Mouse (Mus musculus) gastrocnemius, adult 2 months (tissue): ENCODE results near the gene Tcp1. TPM values are rescaled to one million over a fixed set of nuclear protein-coding genes. Genes with fewer than 3 reads are reported as not detected.
A peak's percentile ranks its signal among the peaks of the same experiment; 100 is the strongest.

Experiments
- DNase-seq: peaks from one replicate; pipeline ENCODE4 v3.0.0; 2022
- H3K27ac ChIP-seq: fragments of 200-600 bp; 2 replicates; pipeline ENCODE4 v1.8.1; 2022; ENCODE audit warnings: mild to moderate bottlenecking
- H3K4me3 ChIP-seq: fragments of 200-600 bp; 2 replicates; pipeline ENCODE4 v1.8.1; 2022; ENCODE audit warnings: mild to moderate bottlenecking, moderate library complexity
- CTCF ChIP-seq: fragments of 200-600 bp; IDR thresholded peaks from 2 replicates; pipeline ENCODE4 v1.8.1; 2022; ENCODE audit warnings: antibody characterized with exemption, mild to moderate bottlenecking, moderate library complexity
- intact Hi-C: fragments of 180-260 bp; cut with DNase I; formaldehyde crosslinking; loops from one replicate; pipeline ENCODE4 v1.15.1; 2025
- long read RNA-seq, 2 experiments: library from polyadenylated mRNA; stranded (forward); transcript quantifications; one replicate each; pipeline ENCODE4 v2.0.0; 2021
- total RNA-seq, 2 experiments: library from RNA; stranded (reverse); gene quantifications; 2 replicates each; pipeline ENCODE4 v1.2.3; 2021

Gene Tcp1
- 100 to 1,000 TPM; 175 to 177 TPM for total RNA-seq
- long read RNA-seq, experiment 1, transcript Tcp1-209 (12 exons, 2,446 nt): major isoform, 168 of 204 reads
- long read RNA-seq, experiment 1, partial matches to known transcripts: 24 of 204 reads
- long read RNA-seq, experiment 1, other reads (novel, unspliced or antisense): 10 of 204 reads
- long read RNA-seq, experiment 2, transcript Tcp1-201 (11 exons, 1,902 nt): minor isoform, 5 of 189 reads
- long read RNA-seq, experiment 2, transcript Tcp1-209 (12 exons, 2,446 nt): major isoform, 149 of 189 reads
- long read RNA-seq, experiment 2, partial matches to known transcripts: 27 of 189 reads
- long read RNA-seq, experiment 2, other reads (novel, unspliced or antisense): 8 of 189 reads

- intact Hi-C loops: loop anchor here (5.0 kb wide), 1 partner anchor 77 kb away; the partner anchor contains the start of gene Wtap
- TF ChIP-seq CTCF: no peak
- no peak for DNase-seq
- H3K27ac ChIP-seq: peak within 1 kb of the TSS; percentile 94
- peak within 1 kb of the TSS; percentile 100 for H3K4me3 ChIP-seq
These were observed at the start of gene Tcp1 for GRCm38 (mm10) chr17:12915488-12915880. Tcp1 (plus strand) TSS chr17:12915701.

- Histone ChIP-seq H3K4me3 (peak overlapping the region; percentile 65), H3K27ac (peak overlapping the region; percentile 92)
- TF ChIP-seq CTCF: no peak
- DNase-seq: peak; percentile 73
- intact Hi-C loops: no loop called here
These were observed 48.6 kb upstream of the Tcp1 start for GRCm38 (mm10) chr17:12866853-12867252.

- H3K27ac ChIP-seq: peak within 1 kb of the TSS; percentile 92
- H3K4me3 ChIP-seq: peak within 1 kb of the TSS; percentile 65
- DNase-seq: no peak
- no peak for TF ChIP-seq CTCF
- intact Hi-C loops: no loop called here
These were observed 47.5 kb upstream of the Tcp1 start, which contains the start of gene Mas1 for GRCm38 (mm10) chr17:12868043-12868442. Mas1 (minus strand) TSS chr17:12868143.

- Histone ChIP-seq H3K4me3 (peak overlapping the region; percentile 24), H3K27ac (peak overlapping the region; percentile 31; the same call in 1 of the 2 replicates)
- intact Hi-C loops: no loop called here
- DNase-seq: no peak
- TF ChIP-seq CTCF: peak; percentile 1; the same call in 1 of the 2 replicates
These were observed 46.9 kb upstream of the Tcp1 start for GRCm38 (mm10) chr17:12868640-12869039.

GRCm38 (mm10) chr17:12872275-12873028 lies 43.0 kb upstream of the Tcp1 start:
- DNase-seq: no peak
- intact Hi-C loops: no loop called here
- no peak for TF ChIP-seq CTCF
- peak overlapping the region; percentile 20; the same call in 1 of the 2 replicates for H3K27ac ChIP-seq
- H3K4me3 ChIP-seq: peak overlapping the region; percentile 32; the same call in 1 of the 2 replicates

GRCm38 (mm10) chr17:12875734-12876133 lies 39.8 kb upstream of the Tcp1 start, which contains the start of gene Mrgprh:
Mrgprh (plus strand) TSS chr17:12876034.
- no peak for DNase-seq
- Histone ChIP-seq H3K27ac (no peak within 1 kb of the TSS), H3K4me3 (no peak within 1 kb of the TSS)
- intact Hi-C loops: no loop called here
- no peak for TF ChIP-seq CTCF

- peak; percentile 78 for DNase-seq
- intact Hi-C loops: loop anchor here (1.0 kb wide), 1 partner anchor 116 kb away; no protein-coding TSS in a partner anchor
- H3K4me3 ChIP-seq: peak overlapping the region; percentile 62
- peak; percentile 93 for TF ChIP-seq CTCF
- peak overlapping the region; percentile 63 for H3K27ac ChIP-seq
These were observed 35.3 kb upstream of the Tcp1 start for GRCm38 (mm10) chr17:12880178-12880577.

GRCm38 (mm10) chr17:12881216-12881615 lies 34.3 kb upstream of the Tcp1 start:
- DNase-seq: no peak
- no peak for TF ChIP-seq CTCF
- no peak overlapping the region for H3K27ac ChIP-seq
- intact Hi-C loops: no loop called here
- no peak overlapping the region for H3K4me3 ChIP-seq

- no peak for TF ChIP-seq CTCF
- 0 out of 2 replicates have a peak overlapping the region, but pooled peaks have one; percentile 8 for H3K27ac ChIP-seq
- intact Hi-C loops: no loop called here
- H3K4me3 ChIP-seq: no peak overlapping the region
- no peak for DNase-seq
These were observed 28.9 kb upstream of the Tcp1 start for GRCm38 (mm10) chr17:12886620-12887019.

- no peak for TF ChIP-seq CTCF
- intact Hi-C loops: no loop called here
- Histone ChIP-seq H3K27ac (peak overlapping the region; percentile 20; the same call in 1 of the 2 replicates), H3K4me3 (no peak overlapping the region)
- no peak for DNase-seq
These were observed 28.3 kb upstream of the Tcp1 start for GRCm38 (mm10) chr17:12887021-12887775.

- H3K4me3 ChIP-seq: no peak overlapping the region
- no peak overlapping the region for H3K27ac ChIP-seq
- intact Hi-C loops: no loop called here
- no peak for TF ChIP-seq CTCF
- no peak for DNase-seq
These were observed 24.4 kb upstream of the Tcp1 start for GRCm38 (mm10) chr17:12891054-12891453.

- no peak for DNase-seq
- no peak for TF ChIP-seq CTCF
- Histone ChIP-seq H3K27ac (no peak overlapping the region), H3K4me3 (no peak overlapping the region)
- intact Hi-C loops: no loop called here
These were observed 23.5 kb upstream of the Tcp1 start for GRCm38 (mm10) chr17:12892033-12892432.
